Mouse (Mus musculus): ENCODE measurements around the gene Ces2e. TPM values are rescaled to one million over a fixed set of nuclear protein-coding genes. Genes with fewer than 3 reads are reported as not detected.
"Not testable (repeated sequence)": the region's sequence is repeated elsewhere in the genome, so short reads cannot be mapped to it uniquely, and the experiment has no call there.

Gene Ces2e
- 13.5 and 14.6 TPM in 2 replicates for polyA plus RNA-seq (2015; fragmentation: Nextera tagmentation; extraction: Ambion mirVana)

GRCm38 (mm10) chr8:104925972-104926596 lies at the start of gene Ces2e:
TSS of gene Ces2e (plus strand) at chr8:104926260.
- Histone ChIP-seq H3K9me3 (ENCODE audit: low read length) (no peaks in the 10 kb centered on the region), H3K4me2 (ENCODE audit: low read depth, low read length) (no peak within 1 kb of the TSS), H3K4me3 (ENCODE audit: low read depth, low read length) (no peak within 1 kb of the TSS), H3K4me1 (ENCODE audit: insufficient read depth) (no peaks in the 10 kb centered on the region), H3K27me3 (ENCODE audit: insufficient read depth, low read length) (no peaks in the 10 kb centered on the region), H3K27ac (ENCODE audit: low read depth) (peak within 1 kb of the TSS; percentile 3; the same call in 1 of the 2 replicates), H3K9ac (replicated peaks) (no peak within 1 kb of the TSS), H3K36me3 (replicated peaks; ENCODE audit: insufficient read depth, low read length) (no peaks in the 10 kb centered on the region)
- peak; percentile 36 for DNase-seq
- 57% methylated on average over 5 of the region's 5 CpGs for WGBS (ENCODE audit: insufficient replicate concordance)
- ATAC-seq = peak; percentile 51; the same call in 1 of the 2 replicates
- TF ChIP-seq CTCF (IDR thresholded peaks at IDR 0.05; ENCODE audit: low read depth) (no peak), EP300 (IDR thresholded peaks at IDR 0.05; ENCODE audit: low read depth) (no peak)

DNA sequence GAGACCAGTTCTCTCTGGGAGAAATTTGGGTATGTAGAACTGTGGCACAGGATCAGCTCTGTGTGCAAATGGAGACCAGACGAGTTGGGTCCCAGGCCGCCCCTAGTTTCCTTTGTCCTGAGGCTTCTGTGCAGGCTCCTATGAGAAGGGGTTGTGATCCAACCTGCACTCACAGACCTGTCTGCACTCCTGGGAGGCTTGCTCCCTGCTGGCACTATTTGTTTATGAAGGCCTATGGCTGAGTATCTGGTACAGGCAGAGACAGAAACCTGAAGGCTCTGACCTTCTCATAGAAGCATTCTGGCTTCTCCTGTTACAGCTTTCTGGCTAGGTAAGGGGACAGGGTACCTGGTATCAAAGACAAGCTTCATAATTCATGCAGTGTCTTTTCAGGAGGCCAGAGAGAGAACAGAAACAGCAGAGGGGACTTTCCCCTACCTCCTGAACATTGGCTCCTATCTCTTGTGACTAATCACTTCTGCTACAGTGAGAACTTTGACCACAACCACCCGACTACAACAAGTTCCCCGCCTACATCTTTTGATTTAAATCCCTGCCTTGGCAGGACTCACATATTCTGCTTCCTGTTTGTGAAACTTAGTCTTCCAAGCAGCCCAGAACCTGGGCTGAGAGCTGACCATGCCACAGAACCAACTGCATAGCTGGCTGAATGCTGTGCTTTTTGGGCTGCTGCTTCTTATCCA lies 39.7 kb upstream of the Ces2e start:
- not testable (repeated sequence) for H3K9ac ChIP-seq (replicated peaks); DNase-seq; H3K4me1 ChIP-seq (ENCODE audit: insufficient read depth); H3K27ac ChIP-seq (ENCODE audit: low read depth); H3K36me3 ChIP-seq (replicated peaks; ENCODE audit: insufficient read depth, low read length); H3K27me3 ChIP-seq (ENCODE audit: insufficient read depth, low read length); H3K4me3 ChIP-seq (ENCODE audit: low read depth, low read length); H3K9me3 ChIP-seq (ENCODE audit: low read length); H3K4me2 ChIP-seq (ENCODE audit: low read depth, low read length)
- peak; percentile 48; the same call in 1 of the 2 replicates for ATAC-seq
- no CpG with 5 or more reads among the region's 4 CpGs for WGBS (ENCODE audit: insufficient replicate concordance)

DNA sequence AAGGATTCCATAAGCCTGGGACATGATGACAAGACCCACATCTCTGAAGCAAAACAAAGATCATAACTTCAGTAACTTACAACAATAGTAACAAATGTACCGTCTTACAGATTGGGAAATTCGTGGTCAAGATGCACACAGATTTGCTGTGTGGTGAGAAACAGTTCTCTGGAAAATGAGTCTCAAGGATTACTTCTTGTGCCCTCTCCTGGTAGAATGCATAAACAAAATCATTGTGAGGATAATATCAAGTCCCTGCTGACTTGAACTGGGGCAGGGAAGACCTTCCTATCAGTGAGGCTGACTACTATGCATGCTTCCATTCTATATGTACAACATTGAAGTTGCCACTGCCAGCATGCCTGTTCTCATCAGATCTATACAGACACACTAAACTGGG lies 24.3 kb upstream of the Ces2e start:
- Histone ChIP-seq H3K4me2 (ENCODE audit: low read depth, low read length) (no peak overlapping the region), H3K36me3 (replicated peaks; ENCODE audit: insufficient read depth, low read length) (no peaks in the 10 kb centered on the region), H3K4me3 (ENCODE audit: low read depth, low read length) (no peak overlapping the region), H3K9ac (replicated peaks) (no peak overlapping the region), H3K9me3 (ENCODE audit: low read length) (no peaks in the 10 kb centered on the region), H3K4me1 (ENCODE audit: insufficient read depth) (no peaks in the 10 kb centered on the region), H3K27ac (ENCODE audit: low read depth) (no peak overlapping the region), H3K27me3 (ENCODE audit: insufficient read depth, low read length) (no peaks in the 10 kb centered on the region)
- ATAC-seq (no peak), DNase-seq (no peak)
- WGBS (ENCODE audit: insufficient replicate concordance) = 60% methylated on average over 2 of the region's 2 CpGs
- no peak for TF ChIP-seq EP300 (IDR thresholded peaks at IDR 0.05; ENCODE audit: low read depth)
- 0 out of 2 replicates have a peak, but pooled peaks have one; percentile 18 for TF ChIP-seq CTCF (IDR thresholded peaks at IDR 0.05; ENCODE audit: low read depth)

- Histone ChIP-seq H3K36me3 (replicated peaks; ENCODE audit: insufficient read depth, low read length) (no peaks in the 10 kb centered on the region), H3K4me2 (ENCODE audit: low read depth, low read length) (no peak overlapping the region), H3K27ac (ENCODE audit: low read depth) (no peak overlapping the region), H3K9me3 (ENCODE audit: low read length) (no peaks in the 10 kb centered on the region), H3K4me3 (ENCODE audit: low read depth, low read length) (no peak overlapping the region), H3K27me3 (ENCODE audit: insufficient read depth, low read length) (no peaks in the 10 kb centered on the region), H3K9ac (replicated peaks) (no peak overlapping the region), H3K4me1 (ENCODE audit: insufficient read depth) (no peaks in the 10 kb centered on the region)
- DNase-seq (no peak), ATAC-seq (no peak)
- TF ChIP-seq CTCF (IDR thresholded peaks at IDR 0.05; ENCODE audit: low read depth) (no peak), EP300 (IDR thresholded peaks at IDR 0.05; ENCODE audit: low read depth) (no peak)
- WGBS (ENCODE audit: insufficient replicate concordance) = 61% methylated on average over 1 of the region's 1 CpGs
Measured at GRCm38 (mm10) chr8:104907111-104907510, 18.9 kb upstream of the Ces2e start.

GRCm38 (mm10) chr8:104909021-104909420 lies 17.0 kb upstream of the Ces2e start:
- not testable (repeated sequence) for H3K9me3 ChIP-seq (ENCODE audit: low read length); ATAC-seq; H3K9ac ChIP-seq (replicated peaks); H3K4me3 ChIP-seq (ENCODE audit: low read depth, low read length); H3K36me3 ChIP-seq (replicated peaks; ENCODE audit: insufficient read depth, low read length); H3K27ac ChIP-seq (ENCODE audit: low read depth); DNase-seq; H3K4me2 ChIP-seq (ENCODE audit: low read depth, low read length); H3K27me3 ChIP-seq (ENCODE audit: insufficient read depth, low read length); H3K4me1 ChIP-seq (ENCODE audit: insufficient read depth)
- 87% methylated on average over 1 of the region's 1 CpGs for WGBS (ENCODE audit: insufficient replicate concordance)

DNA sequence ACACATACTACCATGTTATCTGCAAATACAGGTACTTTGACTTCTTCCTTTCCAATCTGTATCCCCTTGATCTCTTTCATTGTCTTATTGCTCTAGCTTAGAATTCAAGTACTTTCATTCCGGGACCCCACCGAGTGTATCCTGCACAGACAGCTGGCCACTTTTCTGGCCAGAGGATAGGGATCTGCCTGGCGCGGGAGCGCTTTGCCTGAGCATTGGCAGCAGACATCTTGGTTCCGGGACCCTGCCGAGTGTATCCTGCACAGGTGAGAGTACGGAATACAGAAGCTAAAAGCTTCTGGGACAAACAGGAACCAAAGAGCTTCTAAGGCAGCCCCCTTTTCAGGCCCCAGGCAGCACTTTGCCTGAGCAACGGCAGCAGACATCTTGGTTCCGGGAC lies 16.4 kb upstream of the Ces2e start:
- not testable (repeated sequence) for H3K4me1 ChIP-seq (ENCODE audit: insufficient read depth); H3K27ac ChIP-seq (ENCODE audit: low read depth); H3K9me3 ChIP-seq (ENCODE audit: low read length); H3K27me3 ChIP-seq (ENCODE audit: insufficient read depth, low read length); H3K9ac ChIP-seq (replicated peaks); ATAC-seq; H3K36me3 ChIP-seq (replicated peaks; ENCODE audit: insufficient read depth, low read length); H3K4me3 ChIP-seq (ENCODE audit: low read depth, low read length); H3K4me2 ChIP-seq (ENCODE audit: low read depth, low read length); DNase-seq
- WGBS (ENCODE audit: insufficient replicate concordance) = 88% methylated on average over 10 of the region's 10 CpGs

Data from liver, postnatal 0 days (tissue).